Mouse (Mus musculus) hindbrain, embryonic 16.5 days (tissue): Measurements from ENCODE around the gene Evi5l. TPM values are rescaled to one million over a fixed set of nuclear protein-coding genes. Genes with fewer than 3 reads are reported as not detected.

ENCODE experiments used
- ATAC-seq: fragments of 200-750 bp; cut with Nextera tagmentation; 2 replicates; pipeline ENCODE4 v1.8.0; 2017; ENCODE audit warnings: moderate TSS enrichment, moderate library complexity
- H3K27ac ChIP-seq: fragments of 300-500 bp; sonication (generic); 2 replicates; pipeline ENCODE4 v1.5.1; 2014; ENCODE audit warnings: low read depth, mild to moderate bottlenecking, control low read depth, low read length, moderate library complexity
- H3K27me3 ChIP-seq: fragments of 300-500 bp; sonication (generic); replicated peaks from 2 replicates; pipeline ENCODE4 v1.6.1; 2014; ENCODE audit warnings: low read length; ENCODE audit not compliant: control insufficient read depth, insufficient read depth
- H3K36me3 ChIP-seq: fragments of 300-500 bp; sonication (generic); 2 replicates; pipeline ENCODE4 v1.6.1; 2014; ENCODE audit warnings: mild to moderate bottlenecking, low read length, moderate library complexity, mixed read lengths; ENCODE audit not compliant: control insufficient read depth, insufficient read depth
- H3K4me1 ChIP-seq: fragments of 300-500 bp; sonication (generic); 2 replicates; pipeline ENCODE4 v1.6.1; 2014; ENCODE audit warnings: low read depth, low read length; ENCODE audit not compliant: control insufficient read depth, insufficient read depth
- H3K4me2 ChIP-seq: fragments of 300-500 bp; sonication (generic); 2 replicates; pipeline ENCODE4 v1.6.1; 2014; ENCODE audit warnings: mild to moderate bottlenecking, low read length, control low read depth, moderate library complexity
- H3K4me3 ChIP-seq: fragments of 300-500 bp; sonication (generic); 2 replicates; pipeline ENCODE4 v1.5.1; 2014; ENCODE audit warnings: mild to moderate bottlenecking, low read length, control low read depth, moderate library complexity
- H3K9ac ChIP-seq: fragments of 300-500 bp; sonication (generic); 2 replicates; pipeline ENCODE4 v1.6.1; 2014; ENCODE audit warnings: low read depth, mild to moderate bottlenecking, control low read depth, low read length, moderate library complexity
- H3K9me3 ChIP-seq: fragments of 300-500 bp; sonication (generic); 2 replicates; pipeline ENCODE4 v1.6.1; 2014; ENCODE audit warnings: mild to moderate bottlenecking, low read length, moderate library complexity; ENCODE audit not compliant: control insufficient read depth
- WGBS: fragments of 180-500 bp; shearing (Covaris S2); extraction: QIAGEN DNeasy Blood & Tissue Kit; methylation state at CpG from one replicate; pipeline ENCODE4 v1.1.7; 2014; 5-methylcytosine and 5-hydroxymethylcytosine counted together
- polyA plus RNA-seq: library from polyadenylated mRNA; unstranded; fragments of >200 nt; fragmentation: Nextera tagmentation; extraction: Ambion mirVana; gene quantifications from 2 replicates; pipeline ENCODE4 v1.2.1, GENCODE M21; 2015

Gene Evi5l
- polyA plus RNA-seq, 1 experiment from 2014 or later = 116 TPM

- no peak overlapping the region for H3K4me3 ChIP-seq
- WGBS = 4% methylated on average over 16 of the region's 18 CpGs
- peaks cover 8% of the 10 kb centered on the region for H3K4me1 ChIP-seq
- peaks cover 35% of the 10 kb centered on the region for H3K36me3 ChIP-seq
- H3K9me3 ChIP-seq = no peaks in the 10 kb centered on the region
- H3K27me3 ChIP-seq = no peaks in the 10 kb centered on the region
- no peak overlapping the region for H3K9ac ChIP-seq
- H3K27ac ChIP-seq = peak overlapping the region; percentile 76
- H3K4me2 ChIP-seq = no peak overlapping the region
- peak; percentile 77 for ATAC-seq
Measured at GRCm38 (mm10) chr8:4192807-4193587, 26.6 kb downstream of the Evi5l start.

GRCm38 (mm10) chr8:4193588-4193894, 27.2 kb downstream of the Evi5l start:
- Histone ChIP-seq H3K9ac (no peak overlapping the region), H3K9me3 (no peaks in the 10 kb centered on the region), H3K27me3 (no peaks in the 10 kb centered on the region), H3K4me1 (peaks cover 8% of the 10 kb centered on the region), H3K36me3 (peaks cover 29% of the 10 kb centered on the region), H3K27ac (no peak overlapping the region), H3K4me3 (no peak overlapping the region), H3K4me2 (no peak overlapping the region)
- peak; percentile 25 for ATAC-seq
- 46% methylated on average over 7 of the region's 7 CpGs for WGBS

- Histone ChIP-seq H3K4me3 (no peak overlapping the region), H3K9me3 (no peaks in the 10 kb centered on the region), H3K36me3 (peaks cover 26% of the 10 kb centered on the region), H3K4me1 (no peaks in the 10 kb centered on the region), H3K4me2 (no peak overlapping the region), H3K27me3 (no peaks in the 10 kb centered on the region), H3K9ac (no peak overlapping the region), H3K27ac (no peak overlapping the region)
- WGBS = 67% methylated on average over 2 of the region's 2 CpGs
- ATAC-seq = no peak
Measured at GRCm38 (mm10) chr8:4201321-4201720, 35.0 kb downstream of the Evi5l start.

DNA sequence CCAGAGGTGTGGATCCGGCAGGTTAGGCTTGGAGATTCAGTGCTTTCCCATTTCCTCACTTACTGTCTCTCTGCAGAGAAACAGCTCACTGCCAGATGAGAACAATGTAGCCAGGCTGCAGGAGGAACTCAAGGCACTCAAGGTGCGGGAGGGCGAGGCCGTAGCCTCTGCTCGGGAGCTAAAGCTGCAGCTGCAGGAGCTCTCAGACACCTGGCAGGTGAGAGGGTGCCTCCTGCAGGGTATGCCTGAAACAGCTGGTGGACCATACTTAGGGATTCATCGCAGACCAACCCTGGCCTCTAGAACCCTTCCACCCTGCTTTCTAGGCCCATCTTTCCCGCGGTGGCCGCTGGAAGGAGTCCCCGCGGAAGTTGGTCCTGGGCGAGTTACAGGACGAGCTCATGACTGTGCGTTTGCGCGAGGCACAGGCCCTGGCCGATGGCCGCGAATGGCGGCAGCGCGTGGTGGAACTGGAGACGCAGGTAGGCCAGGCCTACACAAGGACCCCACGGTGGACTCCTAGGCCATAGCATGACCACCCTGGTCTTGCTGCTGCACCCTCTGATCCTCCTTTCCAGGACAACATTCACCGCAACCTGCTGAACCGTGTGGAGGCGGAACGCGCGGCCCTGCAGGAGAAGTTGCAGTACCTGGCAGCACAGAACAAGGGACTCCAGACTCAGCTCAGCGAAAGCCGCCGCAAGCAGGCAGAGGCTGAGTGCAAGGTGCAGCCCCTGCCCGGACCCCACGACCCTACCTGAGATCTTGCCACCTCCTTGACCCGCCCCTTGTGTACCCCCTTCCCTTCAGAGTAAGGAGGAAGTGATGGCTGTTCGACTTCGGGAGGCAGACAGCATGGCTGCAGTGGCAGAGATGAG, 39.1 kb downstream of the Evi5l start:
- no peak for ATAC-seq
- Histone ChIP-seq H3K4me3 (no peak overlapping the region), H3K4me1 (peaks cover 3% of the 10 kb centered on the region), H3K36me3 (peaks cover 33% of the 10 kb centered on the region), H3K27me3 (no peaks in the 10 kb centered on the region), H3K9me3 (no peaks in the 10 kb centered on the region; the same call in 1 of the 2 replicates), H3K27ac (no peak overlapping the region), H3K9ac (peak overlapping the region; percentile 8; the same call in 1 of the 2 replicates), H3K4me2 (no peak overlapping the region)
- WGBS = 26% methylated on average over 37 of the region's 38 CpGs

DNA sequence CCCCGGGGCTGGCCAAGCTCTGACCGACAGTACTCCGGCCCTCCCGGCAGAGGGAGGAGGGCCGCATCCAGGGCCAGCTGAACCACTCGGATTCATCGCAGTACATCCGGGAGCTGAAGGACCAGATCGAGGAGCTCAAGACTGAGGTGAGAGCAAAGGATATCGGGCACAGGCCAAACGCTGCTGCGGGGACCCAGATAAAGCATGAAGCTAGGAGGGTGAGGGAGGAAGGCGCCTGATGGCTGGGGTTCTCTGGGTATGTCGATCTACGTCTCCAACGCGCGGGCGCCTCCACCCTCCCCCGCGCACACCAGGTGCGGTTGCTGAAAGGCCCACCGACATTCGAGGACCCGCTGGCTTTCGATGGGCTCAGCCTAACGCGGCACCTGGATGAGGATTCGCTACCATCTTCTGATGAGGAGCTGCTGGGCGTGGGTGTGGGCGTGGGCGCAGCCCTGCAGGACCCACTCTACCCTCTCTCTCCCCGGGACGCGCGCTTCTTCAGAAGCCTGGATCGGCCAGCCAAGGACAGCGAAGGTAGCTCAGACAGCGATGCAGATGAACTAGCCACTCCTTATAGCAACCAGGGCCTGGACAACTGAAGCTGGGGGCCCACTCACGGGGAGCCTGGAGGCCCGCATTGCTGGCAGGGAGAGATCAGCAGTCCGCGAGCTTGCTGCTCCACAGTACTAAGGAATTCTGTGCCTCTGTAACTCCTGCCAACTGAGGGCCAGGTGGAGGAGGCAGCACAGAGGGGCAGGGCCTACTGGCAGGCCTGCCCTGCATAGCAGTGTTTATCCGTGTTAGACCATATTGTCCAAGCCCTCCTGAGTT, 40.0 kb downstream of the Evi5l start:
- WGBS = 16% methylated on average over 43 of the region's 44 CpGs
- ATAC-seq = peak; percentile 5; the same call in 1 of the 2 replicates
- H3K27me3 ChIP-seq = no peaks in the 10 kb centered on the region
- H3K9me3 ChIP-seq = no peaks in the 10 kb centered on the region; the same call in 1 of the 2 replicates
- peaks cover 3% of the 10 kb centered on the region for H3K4me1 ChIP-seq
- H3K4me3 ChIP-seq = no peak overlapping the region
- H3K36me3 ChIP-seq = peaks cover 37% of the 10 kb centered on the region
- no peak overlapping the region for H3K27ac ChIP-seq
- H3K4me2 ChIP-seq = no peak overlapping the region
- peak overlapping the region; percentile 29 for H3K9ac ChIP-seq

- H3K4me1 ChIP-seq = peaks cover 3% of the 10 kb centered on the region
- no peaks in the 10 kb centered on the region; the same call in 1 of the 2 replicates for H3K9me3 ChIP-seq
- H3K4me2 ChIP-seq = no peak overlapping the region
- H3K4me3 ChIP-seq = no peak overlapping the region
- H3K27me3 ChIP-seq = no peaks in the 10 kb centered on the region
- no peak for ATAC-seq
- no peak overlapping the region for H3K9ac ChIP-seq
- no peak overlapping the region for H3K27ac ChIP-seq
- peaks cover 37% of the 10 kb centered on the region for H3K36me3 ChIP-seq
- WGBS = 61% methylated on average over 2 of the region's 2 CpGs
Measured at GRCm38 (mm10) chr8:4207016-4207350, 40.6 kb downstream of the Evi5l start.

GRCm38 (mm10) chr8:4211097-4211496, 44.7 kb downstream of the Evi5l start:
- ATAC-seq = no peak
- H3K4me1 ChIP-seq = peaks cover 32% of the 10 kb centered on the region
- H3K36me3 ChIP-seq = peaks cover 20% of the 10 kb centered on the region
- H3K9me3 ChIP-seq = no peaks in the 10 kb centered on the region; the same call in 1 of the 2 replicates
- no peak overlapping the region for H3K4me3 ChIP-seq
- H3K9ac ChIP-seq = no peak overlapping the region
- H3K27ac ChIP-seq = no peak overlapping the region
- no peak overlapping the region for H3K4me2 ChIP-seq
- no peaks in the 10 kb centered on the region for H3K27me3 ChIP-seq
- 70% methylated on average over 6 of the region's 6 CpGs for WGBS

DNA sequence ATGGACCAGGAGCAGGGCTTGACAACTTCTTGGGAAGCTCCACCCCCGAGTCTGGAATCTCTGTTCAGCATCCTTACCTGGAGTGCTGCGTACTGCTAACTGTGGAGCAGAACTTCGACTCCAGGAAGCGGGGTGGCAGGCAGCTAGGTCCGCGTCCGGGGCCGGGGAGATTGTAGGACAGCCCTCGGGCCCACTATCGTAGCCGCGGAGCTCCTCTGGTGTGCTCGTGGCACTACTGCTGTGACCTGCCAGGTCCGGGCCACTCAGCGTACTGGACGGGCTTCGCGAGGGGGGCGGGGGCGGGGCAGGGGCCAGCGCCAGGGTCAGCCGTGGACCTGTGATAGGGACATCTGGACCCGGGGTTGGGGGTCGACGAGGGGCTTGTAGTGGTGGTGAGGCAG, 46.4 kb downstream of the Evi5l start:
- ATAC-seq = peak; percentile 0; the same call in 1 of the 2 replicates
- H3K36me3 ChIP-seq = peaks cover 20% of the 10 kb centered on the region

More for the DNA sequence above, 46.4 kb downstream of the Evi5l start:
- Histone ChIP-seq H3K4me1 (peaks cover 34% of the 10 kb centered on the region), H3K27ac (peak overlapping the region; percentile 44), H3K9ac (peak overlapping the region; percentile 64), H3K27me3 (no peaks in the 10 kb centered on the region), H3K9me3 (no peaks in the 10 kb centered on the region; the same call in 1 of the 2 replicates), H3K4me2 (peak overlapping the region; percentile 93), H3K4me3 (peak overlapping the region; percentile 43)
- 2% methylated on average over 23 of the region's 25 CpGs for WGBS
